Mouse (Mus musculus) embryonic facial prominence, embryonic 11.5 days (tissue): ENCODE measurements around the gene 4931429L15Rik. TPM values are rescaled to one million over a fixed set of nuclear protein-coding genes. Genes with fewer than 3 reads are reported as not detected.

Source experiments
- ATAC-seq: fragments of 200-750 bp; cut with Nextera tagmentation; replicated peaks from 2 replicates; pipeline ENCODE4 v1.8.0; 2017; ENCODE audit warnings: low read depth; ENCODE audit not compliant: insufficient number of reproducible peaks, low FRiP score, low TSS enrichment
- DNase-seq: peaks from one replicate; pipeline ENCODE4 v3.0.0-alpha.2; 2015; ENCODE audit warnings: low spot score
- H3K27ac ChIP-seq: fragments of 300-500 bp; sonication (generic); replicated peaks from 2 replicates; pipeline ENCODE4 v1.5.1; 2014; ENCODE audit warnings: mild to moderate bottlenecking, low read depth, low read length, control low read depth
- H3K27me3 ChIP-seq: fragments of 300-500 bp; sonication (generic); 2 replicates; pipeline ENCODE4 v1.6.1; 2014; ENCODE audit warnings: mild to moderate bottlenecking, low read length, moderate library complexity, mixed read lengths; ENCODE audit not compliant: control insufficient read depth, insufficient read depth
- H3K36me3 ChIP-seq: fragments of 300-500 bp; sonication (generic); replicated peaks from 2 replicates; pipeline ENCODE4 v1.6.1; 2014; ENCODE audit warnings: low read depth, mild to moderate bottlenecking, low read length, moderate library complexity, mixed read lengths; ENCODE audit not compliant: control insufficient read depth, insufficient read depth
- H3K4me1 ChIP-seq: fragments of 300-500 bp; sonication (generic); 2 replicates; pipeline ENCODE4 v1.6.1; 2014; ENCODE audit warnings: low read length, mixed read lengths; ENCODE audit not compliant: control insufficient read depth, insufficient read depth
- H3K4me2 ChIP-seq: fragments of 300-500 bp; sonication (generic); 2 replicates; pipeline ENCODE4 v1.6.1; 2014; ENCODE audit warnings: low read depth, mild to moderate bottlenecking, control low read depth, low read length, moderate library complexity
- H3K4me3 ChIP-seq: fragments of 300-500 bp; sonication (generic); 2 replicates; pipeline ENCODE4 v1.5.1; 2014; ENCODE audit warnings: low read depth, low read length, control low read depth
- H3K9ac ChIP-seq: fragments of 300-500 bp; sonication (generic); replicated peaks from 2 replicates; pipeline ENCODE4 v1.6.1; 2014; ENCODE audit warnings: mild to moderate bottlenecking, control low read depth, low read length
- H3K9me3 ChIP-seq: fragments of 300-500 bp; sonication (generic); replicated peaks from 2 replicates; pipeline ENCODE4 v1.6.1; 2016; ENCODE audit warnings: mild to moderate bottlenecking, low read length, inconsistent platforms, mixed read lengths; ENCODE audit not compliant: control insufficient read depth
- WGBS: fragments of 180-500 bp; shearing (Covaris S2); extraction: QIAGEN DNeasy Blood & Tissue Kit; methylation state at CpG from one replicate; pipeline ENCODE4 v1.1.7; 2014; 5-methylcytosine and 5-hydroxymethylcytosine counted together
- polyA plus RNA-seq: library from polyadenylated mRNA; unstranded; fragments of >200 nt; fragmentation: Nextera tagmentation; extraction: Ambion mirVana; gene quantifications from 2 replicates; pipeline ENCODE4 v1.2.1, GENCODE M21; 2014

4931429L15Rik gene
- polyA plus RNA-seq, 1 experiment from 2014 or later: not detected

DNA sequence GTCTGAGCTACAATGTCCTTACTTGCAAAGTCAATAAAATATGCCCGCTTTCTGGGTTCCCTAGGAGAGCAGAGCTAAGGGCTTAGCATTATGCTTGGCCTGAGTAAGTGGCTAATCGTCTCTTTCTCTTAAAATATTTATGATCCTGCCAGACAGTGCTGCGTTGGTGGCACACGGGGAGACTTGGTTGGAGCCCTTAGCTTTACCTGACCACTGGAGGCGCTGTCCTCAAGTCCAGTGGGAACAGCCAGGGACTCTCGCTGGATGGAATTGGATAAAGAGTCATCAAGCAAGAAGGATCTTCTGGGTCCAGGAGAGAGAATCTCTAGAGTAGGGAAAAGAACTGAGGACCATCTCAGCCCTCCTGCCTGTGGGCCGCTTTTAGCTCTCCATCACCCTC is 10.7 kb downstream of the 4931429L15Rik start:
- Histone ChIP-seq H3K4me1 (no peaks in the 10 kb centered on the region), H3K9ac (no peak overlapping the region; the same call in 1 of the 2 replicates), H3K36me3 (no peaks in the 10 kb centered on the region), H3K4me3 (no peak overlapping the region), H3K4me2 (no peak overlapping the region), H3K9me3 (no peaks in the 10 kb centered on the region), H3K27me3 (no peaks in the 10 kb centered on the region), H3K27ac (no peak overlapping the region)
- no peak for ATAC-seq
- DNase-seq: peak; percentile 61
- WGBS: 16% methylated on average over 7 of the region's 7 CpGs

DNA sequence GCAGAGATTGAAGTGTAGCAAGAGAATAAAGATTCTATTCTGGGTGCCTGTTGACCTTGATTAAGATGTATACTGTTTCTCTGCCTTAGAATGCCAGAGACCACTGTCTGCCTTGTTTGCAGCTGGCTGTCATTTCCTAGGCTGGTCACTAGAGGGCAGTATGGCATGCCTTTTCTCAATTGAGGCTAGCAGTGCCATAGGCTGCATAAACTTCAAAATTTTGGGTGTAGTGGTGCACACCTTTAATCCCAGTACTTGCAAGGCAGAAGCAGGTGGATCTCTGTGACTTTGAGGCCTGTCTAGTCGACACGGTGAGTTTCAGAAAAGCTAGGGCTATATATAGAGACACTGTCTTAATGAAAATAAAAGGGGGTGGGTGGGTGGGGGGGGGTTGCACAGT is 17.6 kb downstream of the 4931429L15Rik start:
- Histone ChIP-seq H3K4me3 (no peak overlapping the region), H3K27me3 (no peaks in the 10 kb centered on the region), H3K27ac (no peak overlapping the region), H3K9ac (no peak overlapping the region), H3K36me3 (no peaks in the 10 kb centered on the region), H3K4me2 (no peak overlapping the region), H3K4me1 (no peaks in the 10 kb centered on the region), H3K9me3 (no peaks in the 10 kb centered on the region)
- 7% methylated on average over 2 of the region's 2 CpGs for WGBS
- DNase-seq (peak; percentile 78), ATAC-seq (0 out of 2 replicates have a peak, but pooled peaks have one; percentile 68)

DNA sequence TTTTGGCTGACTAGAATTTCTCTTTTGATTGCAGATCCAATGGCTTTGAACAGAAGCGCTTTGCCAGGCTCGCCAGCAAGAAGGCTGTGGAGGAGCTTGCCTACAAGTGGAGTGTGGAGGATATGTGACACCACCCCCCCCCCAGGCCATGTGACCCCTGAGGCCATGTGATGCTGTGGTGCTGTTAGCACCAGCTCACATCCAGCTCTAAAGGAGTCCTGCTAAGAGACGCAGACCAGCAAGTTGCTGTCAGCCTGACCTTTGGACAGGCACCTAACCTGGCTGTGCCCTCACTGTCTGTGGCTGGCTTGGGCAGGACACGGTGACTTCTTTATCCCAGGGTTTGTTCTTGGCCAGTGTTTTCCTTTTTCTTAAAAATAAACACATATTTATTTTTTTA is 21.4 kb downstream of the 4931429L15Rik start:
- DNase-seq (no peak), ATAC-seq (no peak)
- no peaks in the 10 kb centered on the region for H3K4me1 ChIP-seq
- 81% methylated on average over 4 of the region's 4 CpGs for WGBS
- H3K27me3 ChIP-seq: no peaks in the 10 kb centered on the region
- no peaks in the 10 kb centered on the region; the same call in 1 of the 2 replicates for H3K36me3 ChIP-seq
- H3K27ac ChIP-seq: no peak overlapping the region
- H3K4me2 ChIP-seq: no peak overlapping the region
- H3K9ac ChIP-seq: no peak overlapping the region
- no peaks in the 10 kb centered on the region for H3K9me3 ChIP-seq
- H3K4me3 ChIP-seq: no peak overlapping the region

DNA sequence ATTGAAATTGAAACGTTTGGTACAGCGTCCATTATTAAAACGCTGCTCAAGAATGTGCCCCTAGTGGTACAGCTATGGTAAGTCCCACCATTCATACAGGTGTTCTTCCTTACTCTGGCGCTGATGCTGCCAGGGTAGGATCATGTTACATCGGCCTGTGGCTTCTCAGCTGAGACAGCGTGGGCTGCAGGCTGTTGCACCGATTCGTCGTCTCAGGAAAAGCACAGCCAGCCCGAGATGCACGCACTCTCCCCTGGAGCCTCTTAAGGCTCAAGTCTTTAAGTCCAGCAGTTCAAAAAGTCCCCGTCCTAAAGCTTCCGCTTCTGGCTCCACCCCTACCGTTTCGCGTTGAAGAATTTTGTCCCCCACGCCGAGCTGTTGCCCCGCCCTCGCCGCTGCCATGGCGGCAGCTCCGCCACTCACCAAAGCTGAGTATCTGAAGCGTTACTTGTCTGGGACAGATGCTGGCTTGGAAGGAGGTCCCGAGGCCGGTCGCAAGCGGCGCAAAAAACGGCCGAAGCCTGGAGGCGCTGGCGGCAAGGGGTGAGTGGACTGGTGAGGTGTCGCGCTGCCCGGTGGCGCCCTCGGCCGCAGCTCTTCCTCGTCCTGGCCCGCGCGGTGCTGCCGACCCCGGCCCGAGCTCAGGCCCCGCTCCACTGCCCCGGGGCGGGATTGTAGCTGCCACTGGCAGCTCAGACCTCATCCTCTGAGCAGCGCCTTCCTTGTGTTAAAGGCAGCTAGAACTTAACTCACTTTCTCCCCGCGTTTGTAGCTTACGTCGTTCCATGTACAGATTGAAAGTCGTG is 37.0 kb downstream of the 4931429L15Rik start, which contains the start of gene Bud13:
Gene Bud13, plus strand, starts transcription at position 378 of the 806 bp plus-strand sequence.
- ATAC-seq: peak; percentile 84
- H3K27ac ChIP-seq: peak within 1 kb of the TSS; percentile 4; the same call in 1 of the 2 replicates
- H3K4me1 ChIP-seq: no peaks in the 10 kb centered on the region; the same call in 1 of the 2 replicates
- DNase-seq: peak; percentile 95
- no peaks in the 10 kb centered on the region; the same call in none of the 2 replicates for H3K36me3 ChIP-seq
- WGBS: under 1% methylated on average over 55 of the region's 55 CpGs
- peak within 1 kb of the TSS; percentile 77 for H3K4me3 ChIP-seq
- H3K9me3 ChIP-seq: no peaks in the 10 kb centered on the region
- peak within 1 kb of the TSS; percentile 83 for H3K9ac ChIP-seq
- H3K27me3 ChIP-seq: no peaks in the 10 kb centered on the region
- H3K4me2 ChIP-seq: peak within 1 kb of the TSS; percentile 45

DNA sequence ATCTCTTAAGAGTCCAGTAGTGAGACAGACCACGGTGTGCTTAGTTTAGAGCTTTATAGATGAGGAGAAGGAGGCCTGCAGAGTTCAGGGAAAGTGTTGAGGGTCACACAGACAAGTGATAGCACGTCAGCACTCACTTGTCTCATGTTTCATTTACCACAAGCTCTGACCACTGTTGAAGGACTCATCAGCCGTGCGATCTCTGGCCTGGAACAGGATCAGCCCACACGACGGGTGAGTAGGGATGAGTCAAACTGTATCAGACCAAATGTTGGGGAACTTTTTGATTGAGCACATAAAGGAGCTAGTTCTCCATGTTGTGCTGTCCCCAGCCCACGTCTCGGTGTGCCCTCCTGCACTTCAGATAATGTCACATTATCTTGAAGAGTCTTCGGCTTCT is 45.3 kb downstream of the 4931429L15Rik start:
- Histone ChIP-seq H3K4me1 (no peaks in the 10 kb centered on the region), H3K27me3 (no peaks in the 10 kb centered on the region), H3K9ac (no peak overlapping the region), H3K27ac (no peak overlapping the region), H3K36me3 (no peaks in the 10 kb centered on the region), H3K9me3 (no peaks in the 10 kb centered on the region), H3K4me3 (no peak overlapping the region), H3K4me2 (no peak overlapping the region)
- WGBS: 87% methylated on average over 9 of the region's 9 CpGs
- no peak for DNase-seq
- no peak for ATAC-seq

DNA sequence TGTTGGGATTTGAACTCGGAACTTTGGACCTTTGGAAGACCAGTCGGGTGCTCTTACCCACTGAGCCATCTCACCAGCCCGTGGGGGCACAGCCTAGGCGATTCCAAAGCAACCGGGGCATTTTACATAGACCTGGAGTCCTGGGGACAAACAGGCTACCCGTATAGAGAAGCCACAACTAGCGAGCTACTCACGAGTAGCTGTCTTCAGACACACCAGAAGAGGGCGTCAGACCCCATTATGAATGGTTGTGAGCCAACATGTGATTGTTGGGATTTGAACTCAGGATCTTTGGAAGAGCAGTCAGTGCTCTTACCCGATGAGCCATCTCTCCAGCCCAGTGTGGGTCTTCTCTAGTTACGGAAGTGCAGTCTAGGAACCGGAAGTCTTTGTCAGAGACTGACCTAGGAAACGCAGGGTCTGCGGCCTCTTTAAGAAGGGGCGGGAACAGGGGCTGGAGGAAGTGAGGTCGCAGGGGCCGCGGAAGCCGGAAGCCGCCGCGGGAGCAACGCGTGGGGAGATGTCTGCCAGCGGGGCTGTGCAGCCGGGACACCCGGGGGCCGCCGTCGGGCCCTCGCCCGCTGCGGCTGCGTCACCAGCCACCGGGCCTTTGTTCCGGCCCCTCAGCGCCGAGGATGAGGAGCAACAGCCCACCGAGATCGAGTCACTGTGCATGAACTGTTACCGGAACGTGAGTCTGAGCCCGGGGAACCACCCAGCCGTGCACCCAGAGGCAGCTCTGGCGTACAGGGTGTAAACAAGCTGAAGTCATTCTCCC is 46.9 kb downstream of the 4931429L15Rik start, which contains the start of gene Zpr1:
Gene Zpr1, plus strand, starts transcription at position 388 of the 778 bp plus-strand sequence.
- peak within 1 kb of the TSS; percentile 89 for H3K4me3 ChIP-seq
- peak within 1 kb of the TSS; percentile 90 for H3K4me2 ChIP-seq
- peak within 1 kb of the TSS; percentile 67 for H3K9ac ChIP-seq
- H3K36me3 ChIP-seq: no peaks in the 10 kb centered on the region
- 0 out of 2 replicates have a peak within 1 kb of the TSS, but pooled peaks have one; percentile 28 for H3K27ac ChIP-seq
- 5% methylated on average over 45 of the region's 45 CpGs for WGBS
- no peaks in the 10 kb centered on the region for H3K4me1 ChIP-seq
- no peaks in the 10 kb centered on the region for H3K27me3 ChIP-seq
- peak; percentile 95 for DNase-seq
- peak; percentile 91 for ATAC-seq
- H3K9me3 ChIP-seq: no peaks in the 10 kb centered on the region

DNA sequence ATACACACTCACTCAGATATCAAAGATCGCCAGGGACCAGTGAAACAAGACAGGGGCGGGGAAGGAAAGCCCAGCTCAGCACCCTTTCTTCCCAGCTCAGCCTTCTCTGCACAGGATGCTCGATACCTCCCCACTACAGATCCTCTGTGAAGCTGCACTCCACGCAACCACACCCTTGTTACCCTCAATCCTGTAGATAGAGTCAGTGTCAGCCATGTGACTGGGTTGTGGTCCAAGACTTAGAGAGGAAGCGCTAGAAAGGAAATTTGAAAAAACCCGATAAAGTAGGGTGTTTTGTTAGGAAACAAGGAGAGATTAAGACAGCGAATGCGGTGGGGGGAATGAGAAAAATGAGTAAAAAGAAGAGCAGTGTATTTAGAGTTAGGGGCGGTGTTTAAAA is 47.7 kb downstream of the 4931429L15Rik start:
- no peak overlapping the region for H3K4me2 ChIP-seq
- H3K9ac ChIP-seq: no peak overlapping the region
- H3K27ac ChIP-seq: no peak overlapping the region
- 92% methylated on average over 9 of the region's 9 CpGs for WGBS
- no peak for DNase-seq
- no peaks in the 10 kb centered on the region for H3K4me1 ChIP-seq
- H3K27me3 ChIP-seq: no peaks in the 10 kb centered on the region
- no peaks in the 10 kb centered on the region for H3K36me3 ChIP-seq
- no peak overlapping the region for H3K4me3 ChIP-seq
- no peaks in the 10 kb centered on the region for H3K9me3 ChIP-seq
- ATAC-seq: no peak
